Mouse (Mus musculus): Measurements from ENCODE around the gene Tbc1d2b. TPM values are rescaled to one million over a fixed set of nuclear protein-coding genes. Genes with fewer than 3 reads are reported as not detected.

Gene Tbc1d2b
- polyA plus RNA-seq, 1 experiment from 2014 or later = 12.9 TPM

DNA sequence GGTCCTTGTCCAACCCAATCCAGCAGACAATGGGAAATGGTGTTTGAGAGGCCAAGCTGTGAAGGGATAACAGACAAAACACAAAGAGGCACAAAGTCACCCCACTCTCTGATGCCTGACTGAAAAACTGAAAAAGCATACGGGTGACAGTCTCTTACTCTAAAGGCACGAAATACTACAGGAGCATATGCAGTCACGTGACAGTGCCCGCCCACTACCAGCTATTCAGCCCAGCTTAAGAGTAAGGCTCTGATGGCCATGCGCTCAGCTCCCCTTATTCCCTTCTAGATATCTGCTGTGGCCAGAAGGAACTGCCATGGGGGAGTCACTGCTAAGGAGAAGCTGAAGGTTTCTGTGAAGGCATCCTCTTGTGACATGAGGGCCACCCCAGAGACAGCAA lies 24.8 kb downstream of the Tbc1d2b start:
- no peak for ATAC-seq (ENCODE audit: low FRiP score, low TSS enrichment)
- H3K4me3 ChIP-seq (ENCODE audit: low read length) = no peak overlapping the region
- no peaks in the 10 kb centered on the region for H3K27me3 ChIP-seq (ENCODE audit: insufficient read depth, low read length)
- H3K9ac ChIP-seq (replicated peaks; ENCODE audit: low read length) = no peak overlapping the region
- no peak overlapping the region for H3K4me2 ChIP-seq (replicated peaks; ENCODE audit: low read depth, low read length)
- H3K4me1 ChIP-seq (ENCODE audit: insufficient read depth, low read length) = no peaks in the 10 kb centered on the region
- no peaks in the 10 kb centered on the region for H3K9me3 ChIP-seq (ENCODE audit: low read length)
- 91% methylated on average over 5 of the region's 5 CpGs for WGBS
- H3K27ac ChIP-seq (ENCODE audit: low read length) = no peak overlapping the region
- no peaks in the 10 kb centered on the region; the same call in 1 of the 2 replicates for H3K36me3 ChIP-seq (ENCODE audit: insufficient read depth, low read length)

DNA sequence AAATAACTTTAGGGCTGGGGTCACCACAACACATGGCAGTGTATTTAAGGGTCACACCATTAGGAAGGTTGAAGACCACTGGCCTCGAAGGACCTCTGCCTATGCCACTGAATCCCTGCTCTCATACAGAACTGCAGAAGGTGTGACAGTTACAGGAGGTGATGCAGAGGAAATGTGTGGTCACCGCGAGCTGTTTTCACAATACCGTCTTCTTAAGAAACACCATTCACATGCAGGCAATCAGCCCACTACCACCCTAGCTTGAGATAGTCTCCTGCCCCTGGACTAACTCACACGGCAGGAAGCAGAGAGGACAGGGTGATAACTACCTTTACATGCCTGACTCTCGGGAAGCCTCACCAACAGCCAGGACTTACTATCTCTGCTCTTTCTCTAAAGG lies 25.4 kb downstream of the Tbc1d2b start:
- no peaks in the 10 kb centered on the region for H3K9me3 ChIP-seq (ENCODE audit: low read length)
- 89% methylated on average over 6 of the region's 6 CpGs for WGBS
- H3K27ac ChIP-seq (ENCODE audit: low read length) = no peak overlapping the region
- H3K4me1 ChIP-seq (ENCODE audit: insufficient read depth, low read length) = no peaks in the 10 kb centered on the region
- no peak overlapping the region for H3K4me3 ChIP-seq (ENCODE audit: low read length)
- no peak overlapping the region for H3K4me2 ChIP-seq (replicated peaks; ENCODE audit: low read depth, low read length)
- H3K27me3 ChIP-seq (ENCODE audit: insufficient read depth, low read length) = no peaks in the 10 kb centered on the region
- no peak overlapping the region for H3K9ac ChIP-seq (replicated peaks; ENCODE audit: low read length)
- ATAC-seq (ENCODE audit: low FRiP score, low TSS enrichment) = no peak
- peaks cover 5% of the 10 kb centered on the region for H3K36me3 ChIP-seq (ENCODE audit: insufficient read depth, low read length)

DNA sequence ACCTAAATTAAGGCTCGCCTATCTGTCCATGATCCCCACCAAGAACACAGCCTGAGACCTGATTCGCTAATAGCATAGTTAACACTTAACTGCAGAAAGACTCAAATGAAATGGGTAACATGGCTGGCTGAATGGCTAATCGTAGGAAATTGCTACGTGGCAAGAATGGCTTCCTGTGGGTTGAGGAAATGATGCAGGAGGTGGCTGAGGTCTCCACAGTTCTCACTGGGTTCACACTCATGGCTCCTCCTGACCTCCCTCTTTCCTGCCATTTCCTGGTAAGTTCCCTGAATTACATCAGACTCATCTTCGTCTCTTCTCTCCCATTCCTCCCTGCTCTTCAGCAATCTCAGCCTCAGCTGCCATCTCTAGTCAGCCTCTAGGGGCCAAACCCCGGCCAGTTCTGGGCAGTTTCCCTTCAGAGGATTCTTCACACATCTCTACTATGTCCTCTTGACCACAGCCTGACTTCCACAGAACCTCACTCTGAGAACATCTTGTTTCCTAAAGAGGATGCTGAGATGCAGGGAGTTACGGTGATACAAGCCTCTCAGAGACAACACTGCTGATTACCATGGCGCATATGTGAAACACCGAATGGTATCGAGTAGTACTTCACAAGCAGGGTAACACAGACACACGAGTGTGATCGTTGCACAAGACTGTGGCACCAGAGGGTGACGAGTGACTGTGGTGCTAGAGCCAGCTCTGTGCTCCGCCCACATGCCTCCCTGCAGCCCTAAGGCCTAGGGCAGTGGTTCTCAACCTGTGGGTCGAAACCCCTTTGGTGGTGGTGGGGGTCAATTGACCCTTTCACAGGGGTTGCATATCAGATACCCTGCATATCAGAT lies 26.1 kb downstream of the Tbc1d2b start:
- WGBS = 87% methylated on average over 15 of the region's 15 CpGs
- Histone ChIP-seq H3K4me2 (replicated peaks; ENCODE audit: low read depth, low read length) (no peak overlapping the region), H3K27ac (ENCODE audit: low read length) (no peak overlapping the region), H3K9ac (replicated peaks; ENCODE audit: low read length) (no peak overlapping the region), H3K9me3 (ENCODE audit: low read length) (no peaks in the 10 kb centered on the region), H3K27me3 (ENCODE audit: insufficient read depth, low read length) (no peaks in the 10 kb centered on the region), H3K4me1 (ENCODE audit: insufficient read depth, low read length) (no peaks in the 10 kb centered on the region), H3K4me3 (ENCODE audit: low read length) (no peak overlapping the region), H3K36me3 (ENCODE audit: insufficient read depth, low read length) (peaks cover 12% of the 10 kb centered on the region)
- ATAC-seq (ENCODE audit: low FRiP score, low TSS enrichment) = no peak

DNA sequence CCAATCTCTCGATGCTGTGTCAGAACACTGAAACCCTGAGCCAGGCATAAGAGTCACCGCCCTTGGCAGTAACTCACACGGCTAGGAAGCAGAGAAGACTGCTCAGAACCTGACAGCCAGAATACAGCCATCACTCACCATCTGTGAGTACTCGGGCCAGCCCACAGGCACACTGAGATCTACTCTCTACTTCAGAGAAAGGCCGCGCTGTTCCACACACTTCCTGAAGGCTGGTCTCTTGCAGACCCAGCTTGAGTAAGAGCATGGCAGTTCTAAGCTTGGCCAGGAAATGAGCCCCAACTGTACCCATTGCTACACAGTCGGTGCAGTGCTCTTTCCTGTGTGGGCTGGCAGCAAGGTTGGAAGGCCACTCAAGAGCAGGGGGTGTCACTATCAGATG lies 27.7 kb downstream of the Tbc1d2b start:
- H3K27me3 ChIP-seq (ENCODE audit: insufficient read depth, low read length) = no peaks in the 10 kb centered on the region
- no peak overlapping the region for H3K4me3 ChIP-seq (ENCODE audit: low read length)
- 66% methylated on average over 7 of the region's 7 CpGs for WGBS
- no peak overlapping the region for H3K4me2 ChIP-seq (replicated peaks; ENCODE audit: low read depth, low read length)
- no peak overlapping the region for H3K9ac ChIP-seq (replicated peaks; ENCODE audit: low read length)
- no peaks in the 10 kb centered on the region for H3K9me3 ChIP-seq (ENCODE audit: low read length)
- no peak; the same call in 1 of the 2 replicates for ATAC-seq (ENCODE audit: low FRiP score, low TSS enrichment)
- H3K27ac ChIP-seq (ENCODE audit: low read length) = no peak overlapping the region
- H3K36me3 ChIP-seq (ENCODE audit: insufficient read depth, low read length) = peaks cover 12% of the 10 kb centered on the region
- no peaks in the 10 kb centered on the region for H3K4me1 ChIP-seq (ENCODE audit: insufficient read depth, low read length)

DNA sequence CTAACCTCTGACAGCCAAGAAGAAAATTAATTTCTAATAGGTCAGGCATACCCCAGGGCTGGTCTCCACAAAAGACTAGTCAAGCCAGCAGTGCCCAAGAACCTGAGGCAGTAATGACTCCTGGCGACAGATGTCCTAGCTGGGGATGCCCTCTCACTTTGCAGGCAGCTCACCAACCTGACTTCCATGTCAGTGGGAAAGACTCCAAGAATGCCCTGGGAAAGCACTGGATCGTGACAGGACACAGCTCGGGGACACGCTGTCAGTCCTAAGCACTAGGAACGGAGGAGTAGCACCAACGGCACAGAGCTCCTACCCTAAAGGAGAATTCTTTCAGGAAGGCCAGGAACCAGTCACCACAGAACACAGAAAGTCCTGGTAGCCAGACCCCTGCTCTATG lies 28.3 kb downstream of the Tbc1d2b start:
- H3K4me3 ChIP-seq (ENCODE audit: low read length) = no peak overlapping the region
- WGBS = 56% methylated on average over 6 of the region's 6 CpGs

DNA sequence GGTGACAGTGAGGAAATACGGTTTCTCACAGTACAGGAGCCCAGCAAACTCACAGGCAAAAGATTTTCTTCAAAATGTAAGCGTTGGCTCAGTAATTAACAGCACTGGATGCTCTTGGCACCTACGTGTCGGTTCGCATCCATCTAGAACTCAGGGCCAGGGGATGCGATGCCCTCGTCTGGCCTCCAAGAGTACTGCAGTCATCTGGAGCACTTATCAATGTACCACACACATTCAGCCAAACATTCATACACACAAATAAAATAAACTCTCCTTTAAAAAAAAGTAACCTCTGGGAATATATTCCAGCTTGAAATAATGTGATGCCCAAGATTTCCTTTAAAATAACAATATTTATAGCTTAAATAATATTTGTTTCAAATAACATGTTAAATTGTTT lies 29.0 kb downstream of the Tbc1d2b start:
- Histone ChIP-seq H3K4me3 (ENCODE audit: low read length) (no peak overlapping the region), H3K36me3 (ENCODE audit: insufficient read depth, low read length) (peaks cover 12% of the 10 kb centered on the region), H3K27ac (ENCODE audit: low read length) (no peak overlapping the region), H3K27me3 (ENCODE audit: insufficient read depth, low read length) (no peaks in the 10 kb centered on the region), H3K4me2 (replicated peaks; ENCODE audit: low read depth, low read length) (no peak overlapping the region), H3K9me3 (ENCODE audit: low read length) (no peaks in the 10 kb centered on the region), H3K9ac (replicated peaks; ENCODE audit: low read length) (no peak overlapping the region), H3K4me1 (ENCODE audit: insufficient read depth, low read length) (no peaks in the 10 kb centered on the region)
- ATAC-seq (ENCODE audit: low FRiP score, low TSS enrichment) = no peak
- WGBS = 71% methylated on average over 7 of the region's 7 CpGs

More for the DNA sequence above, 28.3 kb downstream of the Tbc1d2b start:
- ATAC-seq (ENCODE audit: low FRiP score, low TSS enrichment) = no peak
- H3K27me3 ChIP-seq (ENCODE audit: insufficient read depth, low read length) = no peaks in the 10 kb centered on the region
- H3K9me3 ChIP-seq (ENCODE audit: low read length) = no peaks in the 10 kb centered on the region
- H3K4me2 ChIP-seq (replicated peaks; ENCODE audit: low read depth, low read length) = no peak overlapping the region
- no peak overlapping the region for H3K9ac ChIP-seq (replicated peaks; ENCODE audit: low read length)
- H3K27ac ChIP-seq (ENCODE audit: low read length) = no peak overlapping the region
- H3K36me3 ChIP-seq (ENCODE audit: insufficient read depth, low read length) = peaks cover 12% of the 10 kb centered on the region
- no peaks in the 10 kb centered on the region for H3K4me1 ChIP-seq (ENCODE audit: insufficient read depth, low read length)

DNA sequence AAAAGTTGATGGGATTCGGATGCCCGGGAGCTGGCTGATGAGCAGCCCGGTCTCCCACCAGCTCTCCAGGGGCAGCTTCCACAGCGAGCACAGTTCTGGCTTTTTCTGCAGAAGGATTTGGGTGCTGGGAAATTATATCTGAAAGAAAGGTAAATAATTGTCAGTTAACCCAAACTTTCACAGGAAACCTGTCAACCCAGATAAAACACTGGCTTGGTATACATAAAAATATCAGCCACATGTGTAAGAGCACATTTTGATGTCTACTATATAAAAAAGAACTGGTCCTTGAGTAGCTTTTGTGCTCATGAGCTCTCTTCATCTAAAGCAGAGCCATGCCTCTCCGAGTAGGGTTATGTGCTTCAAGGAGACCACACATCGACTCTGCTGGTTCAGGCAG lies 29.6 kb downstream of the Tbc1d2b start:
- H3K4me1 ChIP-seq (ENCODE audit: insufficient read depth, low read length) = no peaks in the 10 kb centered on the region
- no peaks in the 10 kb centered on the region for H3K9me3 ChIP-seq (ENCODE audit: low read length)
- H3K9ac ChIP-seq (replicated peaks; ENCODE audit: low read length) = no peak overlapping the region
- H3K4me3 ChIP-seq (ENCODE audit: low read length) = no peak overlapping the region
- no peaks in the 10 kb centered on the region for H3K27me3 ChIP-seq (ENCODE audit: insufficient read depth, low read length)
- no peak for ATAC-seq (ENCODE audit: low FRiP score, low TSS enrichment)
- H3K4me2 ChIP-seq (replicated peaks; ENCODE audit: low read depth, low read length) = no peak overlapping the region
- 87% methylated on average over 6 of the region's 6 CpGs for WGBS
- no peak overlapping the region for H3K27ac ChIP-seq (ENCODE audit: low read length)
- H3K36me3 ChIP-seq (ENCODE audit: insufficient read depth, low read length) = peaks cover 12% of the 10 kb centered on the region

DNA sequence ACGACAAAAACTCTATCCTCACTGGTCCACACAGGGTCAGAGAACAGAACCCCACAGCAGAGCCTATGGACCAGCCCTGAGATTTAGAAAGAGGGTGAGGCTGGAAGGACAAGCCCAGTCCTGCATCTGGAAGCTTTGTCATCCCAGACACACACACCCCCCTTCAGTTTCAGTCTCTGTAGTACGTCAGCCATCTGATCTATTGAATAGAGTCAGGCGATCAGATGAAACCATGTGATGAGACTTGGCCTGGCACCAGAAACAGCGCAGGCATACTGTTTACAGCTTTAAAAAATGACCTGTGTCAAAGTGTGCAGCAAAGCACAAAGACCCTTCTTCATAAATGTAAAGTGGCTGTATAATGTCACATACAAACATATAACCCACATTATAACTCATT lies 30.0 kb downstream of the Tbc1d2b start:
- Histone ChIP-seq H3K4me3 (ENCODE audit: low read length) (no peak overlapping the region), H3K4me1 (ENCODE audit: insufficient read depth, low read length) (no peaks in the 10 kb centered on the region), H3K27me3 (ENCODE audit: insufficient read depth, low read length) (no peaks in the 10 kb centered on the region), H3K4me2 (replicated peaks; ENCODE audit: low read depth, low read length) (no peak overlapping the region), H3K36me3 (ENCODE audit: insufficient read depth, low read length) (peaks cover 12% of the 10 kb centered on the region), H3K9me3 (ENCODE audit: low read length) (no peaks in the 10 kb centered on the region), H3K27ac (ENCODE audit: low read length) (no peak overlapping the region), H3K9ac (replicated peaks; ENCODE audit: low read length) (no peak overlapping the region)
- 88% methylated on average over 4 of the region's 4 CpGs for WGBS
- ATAC-seq (ENCODE audit: low FRiP score, low TSS enrichment) = no peak

DNA sequence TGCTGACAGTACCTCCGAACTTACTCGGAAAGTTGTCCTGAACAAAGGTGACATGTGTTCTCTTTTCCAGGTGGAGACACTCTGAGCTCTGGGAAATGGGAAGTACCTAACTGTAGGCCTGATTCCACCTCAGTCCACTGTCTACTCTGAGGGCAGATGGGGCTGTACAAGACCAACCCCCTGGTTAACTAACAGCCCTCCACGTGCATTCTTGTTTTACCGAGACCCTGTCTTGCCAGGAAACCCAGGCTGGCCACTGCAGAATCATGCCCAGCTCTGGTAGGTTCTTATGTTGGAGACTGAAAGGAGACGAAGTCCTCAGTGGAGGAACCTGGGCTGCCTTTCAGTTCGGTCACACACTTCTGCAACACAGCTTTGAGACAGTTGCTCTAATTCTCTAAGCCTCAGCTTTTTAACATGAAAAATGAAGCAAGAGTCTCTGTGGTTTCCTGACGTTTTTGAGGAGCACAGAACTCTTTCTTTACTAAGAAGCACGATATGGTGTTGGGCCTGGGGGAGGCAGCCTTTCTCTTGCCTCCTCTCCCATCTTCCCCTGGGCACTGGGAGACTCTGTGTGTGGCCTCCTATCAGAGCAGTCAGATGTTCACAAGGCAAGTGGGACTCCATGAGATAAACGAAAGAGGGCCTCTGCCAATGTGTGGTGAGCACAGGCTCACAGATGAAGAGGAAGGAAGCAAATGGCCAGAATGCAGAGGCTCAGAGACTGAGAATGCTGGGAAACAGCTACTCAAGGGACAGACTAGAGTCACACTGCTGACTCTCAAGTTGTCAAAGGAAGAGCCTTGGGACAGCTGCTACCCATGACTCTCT lies 33.2 kb downstream of the Tbc1d2b start:
- no peak overlapping the region for H3K4me2 ChIP-seq (replicated peaks; ENCODE audit: low read depth, low read length)
- WGBS = 77% methylated on average over 9 of the region's 9 CpGs
- H3K9ac ChIP-seq (replicated peaks; ENCODE audit: low read length) = no peak overlapping the region
- H3K27me3 ChIP-seq (ENCODE audit: insufficient read depth, low read length) = no peaks in the 10 kb centered on the region
- no peak overlapping the region for H3K4me3 ChIP-seq (ENCODE audit: low read length)
- 0 out of 2 replicates have a peak, but pooled peaks have one; percentile 10 for ATAC-seq (ENCODE audit: low FRiP score, low TSS enrichment)
- peaks cover 12% of the 10 kb centered on the region for H3K36me3 ChIP-seq (ENCODE audit: insufficient read depth, low read length)
- H3K9me3 ChIP-seq (ENCODE audit: low read length) = no peaks in the 10 kb centered on the region
- no peak overlapping the region for H3K27ac ChIP-seq (ENCODE audit: low read length)
- no peaks in the 10 kb centered on the region for H3K4me1 ChIP-seq (ENCODE audit: insufficient read depth, low read length)

DNA sequence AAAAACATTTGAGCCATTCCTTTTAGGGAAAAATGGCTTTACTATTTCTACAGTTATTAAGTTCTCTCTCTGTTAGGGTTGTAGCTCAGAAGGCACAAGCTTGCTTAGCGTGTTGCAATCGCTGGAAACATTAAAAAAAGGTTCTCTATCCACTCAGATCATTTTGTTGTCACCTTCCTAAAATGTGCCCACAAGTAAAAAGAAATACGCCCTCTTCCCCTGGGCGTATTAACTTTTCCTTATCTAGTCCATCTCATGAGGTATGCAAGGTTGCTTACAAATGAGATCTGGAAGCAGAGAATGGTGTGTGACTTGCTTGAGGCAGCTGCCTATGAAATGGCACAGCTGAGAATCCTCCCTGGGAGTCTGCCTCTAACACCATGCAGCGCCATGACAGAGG lies 33.8 kb downstream of the Tbc1d2b start:
- Histone ChIP-seq H3K27ac (ENCODE audit: low read length) (no peak overlapping the region), H3K36me3 (ENCODE audit: insufficient read depth, low read length) (peaks cover 12% of the 10 kb centered on the region), H3K9me3 (ENCODE audit: low read length) (no peaks in the 10 kb centered on the region), H3K4me3 (ENCODE audit: low read length) (no peak overlapping the region), H3K9ac (replicated peaks; ENCODE audit: low read length) (no peak overlapping the region), H3K27me3 (ENCODE audit: insufficient read depth, low read length) (no peaks in the 10 kb centered on the region), H3K4me1 (ENCODE audit: insufficient read depth, low read length) (no peaks in the 10 kb centered on the region), H3K4me2 (replicated peaks; ENCODE audit: low read depth, low read length) (no peak overlapping the region)
- ATAC-seq (ENCODE audit: low FRiP score, low TSS enrichment) = no peak
- WGBS = 87% methylated on average over 5 of the region's 5 CpGs
